Mouse (Mus musculus) limb, embryonic 10.5 days (tissue): ENCODE data around the gene Cpt1a. TPM values are rescaled to one million over a fixed set of nuclear protein-coding genes. Genes with fewer than 3 reads are reported as not detected.

Experiments
- DNase-seq: peaks from one replicate; pipeline ENCODE4 v3.0.0-alpha.2; 2017; ENCODE audit warnings: low spot score
- H3K27ac ChIP-seq: fragments of 300-500 bp; sonication (generic); 2 replicates; pipeline ENCODE4 v1.5.1; 2016; ENCODE audit warnings: mild to moderate bottlenecking
- H3K27me3 ChIP-seq: fragments of 300-500 bp; sonication (generic); 2 replicates; pipeline ENCODE4 v1.6.1; 2016; ENCODE audit warnings: low read depth, mild to moderate bottlenecking; ENCODE audit not compliant: poor library complexity, severe bottlenecking
- H3K36me3 ChIP-seq: fragments of 300-500 bp; sonication (generic); 2 replicates; pipeline ENCODE4 v1.6.1; 2016; ENCODE audit warnings: mild to moderate bottlenecking, moderate library complexity
- H3K4me1 ChIP-seq: fragments of 300-500 bp; sonication (generic); 2 replicates; pipeline ENCODE4 v1.6.1; 2016
- H3K4me3 ChIP-seq: fragments of 300-500 bp; sonication (generic); 2 replicates; pipeline ENCODE4 v1.5.1; 2016; ENCODE audit warnings: mild to moderate bottlenecking, moderate library complexity
- H3K9me3 ChIP-seq: fragments of 300-500 bp; sonication (generic); replicated peaks from 2 replicates; pipeline ENCODE4 v1.6.1; 2016; ENCODE audit warnings: mild to moderate bottlenecking
- WGBS: fragments of 180-500 bp; shearing (Covaris S2); methylation state at CpG from one replicate; pipeline ENCODE4 v1.1.7; 2016; 5-methylcytosine and 5-hydroxymethylcytosine counted together
- polyA plus RNA-seq: library from polyadenylated mRNA; unstranded; fragments of >200 nt; fragmentation: Nextera tagmentation; extraction: Ambion mirVana; gene quantifications from 2 replicates; pipeline ENCODE4 v1.2.1, GENCODE M21; 2016

The Cpt1a gene
- polyA plus RNA-seq, 1 experiment from 2014 or later: 8.2 TPM

DNA sequence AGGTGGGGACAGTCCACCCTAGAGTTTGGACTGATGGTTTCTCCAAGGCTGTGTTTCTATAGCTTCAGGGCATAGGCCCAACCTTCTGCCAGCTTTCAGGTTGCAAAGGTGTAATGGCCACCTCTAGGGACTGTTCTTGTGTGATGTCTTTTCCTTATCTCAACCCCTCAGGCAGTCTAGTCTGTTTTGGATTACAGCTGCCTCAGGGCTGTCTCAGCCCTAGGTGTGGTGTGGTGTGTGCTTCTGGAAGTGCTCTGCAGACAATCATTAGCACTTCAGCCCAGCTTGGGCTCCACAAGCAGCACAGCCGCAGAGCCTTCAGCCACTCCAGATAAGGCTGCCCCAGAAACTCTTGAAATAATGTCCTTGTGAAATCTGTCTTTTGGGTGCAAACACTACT, 70.2 kb downstream of the Cpt1a start:
- no peaks in the 10 kb centered on the region for H3K36me3 ChIP-seq
- WGBS: 35% methylated on average over 1 of the region's 1 CpGs
- no peak for DNase-seq

DNA sequence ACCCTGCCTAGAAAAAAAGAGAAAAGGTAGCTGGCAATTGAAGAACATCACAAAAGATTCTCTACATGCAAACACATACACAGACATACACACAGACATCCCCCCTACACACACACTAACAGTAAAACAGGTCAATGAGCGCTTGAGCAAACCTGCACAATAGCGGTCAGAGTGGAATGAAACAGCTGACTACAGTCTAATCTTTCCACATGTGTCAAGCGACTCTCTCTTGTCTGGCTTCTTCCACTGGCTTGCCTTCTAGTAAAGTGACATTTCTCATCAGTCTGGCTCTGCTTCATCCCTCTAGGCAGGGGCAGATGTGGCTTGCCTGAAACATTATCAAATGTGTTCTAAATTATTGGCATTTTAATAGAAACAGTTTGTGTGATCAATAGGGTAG, 72.1 kb downstream of the Cpt1a start:
- Histone ChIP-seq H3K9me3 (0 out of 2 replicates have a peak, but pooled peaks cover 4% of the 10 kb centered on the region), H3K36me3 (no peaks in the 10 kb centered on the region), H3K4me3 (no peak overlapping the region), H3K4me1 (peaks cover 2% of the 10 kb centered on the region), H3K27me3 (no peaks in the 10 kb centered on the region), H3K27ac (no peak overlapping the region)
- WGBS: 84% methylated on average over 3 of the region's 3 CpGs
- no peak for DNase-seq

More for the DNA sequence above, 70.2 kb downstream of the Cpt1a start:
- no peak overlapping the region for H3K27ac ChIP-seq
- H3K4me1 ChIP-seq: peaks cover 9% of the 10 kb centered on the region
- H3K27me3 ChIP-seq: no peaks in the 10 kb centered on the region
- 0 out of 2 replicates have a peak, but pooled peaks cover 4% of the 10 kb centered on the region for H3K9me3 ChIP-seq
- H3K4me3 ChIP-seq: no peak overlapping the region

DNA sequence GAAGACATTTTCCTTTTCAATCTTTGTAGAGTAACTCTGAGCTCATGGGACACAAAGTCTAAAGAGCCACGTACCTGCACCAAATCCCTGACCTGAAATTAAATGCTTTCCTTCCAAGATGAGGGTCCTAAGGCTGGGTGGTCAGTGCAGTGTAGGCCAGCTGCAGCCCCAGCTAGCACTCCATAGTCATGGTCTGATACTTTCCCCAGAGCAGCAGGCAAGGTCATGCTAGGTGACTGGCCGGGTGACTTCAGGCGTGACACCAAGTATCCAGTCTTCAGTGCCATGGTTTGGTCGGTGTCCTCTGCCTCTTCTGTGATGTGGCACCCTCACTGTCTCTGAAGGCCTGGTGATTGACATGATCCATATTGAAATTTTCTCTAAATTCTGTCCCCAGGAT, 77.9 kb downstream of the Cpt1a start:
- no peak overlapping the region for H3K27ac ChIP-seq
- WGBS: 85% methylated on average over 4 of the region's 4 CpGs
- no peaks in the 10 kb centered on the region for H3K4me1 ChIP-seq
- DNase-seq: no peak
- no peaks in the 10 kb centered on the region for H3K36me3 ChIP-seq
- no peak overlapping the region for H3K4me3 ChIP-seq
- no peaks in the 10 kb centered on the region for H3K27me3 ChIP-seq
- H3K9me3 ChIP-seq: no peaks in the 10 kb centered on the region

DNA sequence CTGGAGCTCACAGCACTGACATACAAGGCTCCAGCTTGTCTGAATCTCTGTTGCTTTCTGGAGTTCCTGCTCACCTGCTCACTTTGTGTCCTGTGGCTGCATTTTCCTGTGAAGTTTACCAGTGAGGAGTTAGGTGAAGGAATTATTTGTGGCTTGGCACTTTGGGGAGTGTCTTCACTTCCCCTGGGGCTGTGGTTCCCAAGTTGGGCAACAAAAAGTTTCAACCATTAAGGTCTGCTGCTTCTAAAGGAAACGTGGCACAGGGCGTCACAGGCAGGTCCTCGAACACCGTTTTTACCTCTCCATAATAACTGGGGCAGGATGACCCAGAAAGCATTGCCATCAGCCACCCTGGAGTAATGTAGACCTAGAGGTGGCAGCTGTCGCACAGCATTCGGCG, 79.4 kb downstream of the Cpt1a start:
- Histone ChIP-seq H3K36me3 (no peaks in the 10 kb centered on the region), H3K9me3 (no peaks in the 10 kb centered on the region), H3K27me3 (no peaks in the 10 kb centered on the region), H3K27ac (no peak overlapping the region), H3K4me1 (no peaks in the 10 kb centered on the region), H3K4me3 (no peak overlapping the region)
- WGBS: 94% methylated on average over 7 of the region's 7 CpGs
- no peak for DNase-seq

DNA sequence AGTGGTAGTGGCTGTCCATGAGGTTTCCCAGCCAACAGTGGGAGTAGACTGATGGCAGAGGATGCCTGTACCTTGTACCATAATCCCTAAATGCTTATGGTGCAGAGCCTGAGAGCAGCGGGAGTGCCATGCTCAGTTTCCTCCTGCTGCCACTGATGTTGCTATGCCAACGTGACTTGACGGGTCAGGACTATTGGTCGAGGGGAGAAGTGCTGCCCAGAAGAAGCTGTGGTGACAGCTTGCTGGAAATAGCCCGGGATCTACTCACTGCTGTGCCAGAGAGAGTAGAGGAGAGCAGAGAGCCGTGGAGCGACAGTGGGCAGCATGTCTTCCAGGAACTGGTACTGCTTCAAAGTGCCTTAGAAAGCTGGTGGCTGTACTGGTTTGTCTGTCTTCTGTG, 79.8 kb downstream of the Cpt1a start:
- Histone ChIP-seq H3K9me3 (no peaks in the 10 kb centered on the region), H3K27me3 (no peaks in the 10 kb centered on the region), H3K4me3 (no peak overlapping the region), H3K27ac (no peak overlapping the region), H3K36me3 (no peaks in the 10 kb centered on the region), H3K4me1 (no peaks in the 10 kb centered on the region)
- DNase-seq: no peak
- WGBS: 66% methylated on average over 7 of the region's 7 CpGs

DNA sequence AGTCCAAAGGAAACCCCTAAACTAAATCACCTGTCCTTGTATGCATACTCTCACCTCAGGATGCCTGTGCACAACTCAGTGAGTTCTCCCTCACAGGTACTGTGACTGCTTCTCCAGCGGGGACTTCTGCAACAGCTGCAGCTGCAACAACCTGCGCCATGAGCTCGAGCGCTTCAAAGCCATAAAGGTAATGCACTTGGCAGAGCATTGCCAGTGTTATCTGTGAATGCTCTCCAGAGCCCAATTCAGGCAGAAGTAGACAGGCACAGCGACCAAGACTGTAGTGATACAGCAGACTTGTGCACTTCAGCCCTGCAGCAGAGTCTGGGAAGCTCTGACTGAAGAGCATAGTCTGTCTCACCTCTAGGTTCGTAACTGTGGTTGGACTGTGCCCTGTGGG, 80.3 kb downstream of the Cpt1a start:
- Histone ChIP-seq H3K27ac (no peak overlapping the region), H3K36me3 (no peaks in the 10 kb centered on the region), H3K4me3 (no peak overlapping the region), H3K27me3 (no peaks in the 10 kb centered on the region), H3K9me3 (no peaks in the 10 kb centered on the region), H3K4me1 (no peaks in the 10 kb centered on the region)
- WGBS: 88% methylated on average over 6 of the region's 6 CpGs
- DNase-seq: no peak

DNA sequence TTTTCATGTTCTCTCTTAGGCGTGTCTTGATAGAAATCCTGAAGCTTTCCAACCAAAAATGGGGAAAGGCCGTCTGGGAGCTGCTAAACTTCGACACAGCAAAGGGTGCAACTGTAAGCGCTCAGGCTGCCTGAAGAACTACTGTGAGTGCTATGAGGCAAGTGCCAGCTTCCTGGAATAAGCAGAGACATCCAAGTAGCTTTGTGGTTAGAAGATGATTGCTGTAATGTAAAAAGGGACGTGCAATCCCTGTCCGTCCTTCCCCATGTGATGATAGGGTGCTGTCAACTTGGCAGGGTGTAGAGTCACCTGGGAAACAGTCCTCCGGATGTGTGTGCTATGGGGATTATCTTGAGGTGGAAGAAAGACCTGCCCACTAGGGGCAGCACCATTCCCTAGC, 81.9 kb downstream of the Cpt1a start:
- no peak for DNase-seq
- WGBS: 83% methylated on average over 7 of the region's 7 CpGs
- H3K27me3 ChIP-seq: no peaks in the 10 kb centered on the region
- H3K9me3 ChIP-seq: no peaks in the 10 kb centered on the region
- H3K4me3 ChIP-seq: no peak overlapping the region
- H3K27ac ChIP-seq: no peak overlapping the region
- H3K4me1 ChIP-seq: no peaks in the 10 kb centered on the region
- H3K36me3 ChIP-seq: no peaks in the 10 kb centered on the region

DNA sequence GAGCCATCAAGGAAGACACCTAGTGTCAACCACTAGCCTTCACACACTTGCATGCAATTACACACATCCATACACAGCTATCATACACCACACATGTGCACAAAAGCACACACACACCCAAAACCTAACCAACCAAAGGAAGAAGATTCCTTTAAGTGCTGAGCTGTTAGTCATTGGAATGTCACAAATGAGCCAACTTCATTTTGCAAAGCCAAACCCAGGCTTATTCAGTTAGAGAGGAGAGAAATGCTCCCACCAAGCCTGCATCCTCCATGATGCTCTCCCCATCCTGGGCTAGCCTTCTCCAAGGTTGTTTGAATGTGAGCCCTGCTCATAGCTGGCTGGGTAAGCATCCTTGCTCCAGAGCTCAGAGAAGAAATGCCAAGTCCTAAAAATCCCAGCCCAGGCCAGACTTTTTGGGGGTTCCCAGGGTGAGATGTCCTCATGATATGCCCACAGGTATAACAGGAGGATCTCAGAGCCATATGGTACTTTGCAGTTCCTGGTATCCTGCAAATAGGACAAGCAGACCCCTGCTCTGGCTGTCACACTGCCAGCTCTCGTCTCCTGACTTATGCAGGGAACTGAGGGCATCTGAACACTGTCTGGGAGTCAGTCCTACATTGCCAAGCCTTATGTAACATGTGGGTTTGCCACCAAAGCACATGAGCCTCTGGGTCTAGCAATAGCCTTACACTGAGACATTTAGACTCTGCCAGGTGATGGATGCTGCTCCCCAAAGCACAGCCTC, 83.6 kb downstream of the Cpt1a start:
- no peaks in the 10 kb centered on the region for H3K9me3 ChIP-seq
- no peaks in the 10 kb centered on the region for H3K27me3 ChIP-seq
- no peak for DNase-seq
- no peaks in the 10 kb centered on the region for H3K36me3 ChIP-seq
- WGBS: 65% methylated on average over 1 of the region's 1 CpGs
- no peak overlapping the region for H3K27ac ChIP-seq
- no peaks in the 10 kb centered on the region for H3K4me1 ChIP-seq
- no peak overlapping the region for H3K4me3 ChIP-seq

DNA sequence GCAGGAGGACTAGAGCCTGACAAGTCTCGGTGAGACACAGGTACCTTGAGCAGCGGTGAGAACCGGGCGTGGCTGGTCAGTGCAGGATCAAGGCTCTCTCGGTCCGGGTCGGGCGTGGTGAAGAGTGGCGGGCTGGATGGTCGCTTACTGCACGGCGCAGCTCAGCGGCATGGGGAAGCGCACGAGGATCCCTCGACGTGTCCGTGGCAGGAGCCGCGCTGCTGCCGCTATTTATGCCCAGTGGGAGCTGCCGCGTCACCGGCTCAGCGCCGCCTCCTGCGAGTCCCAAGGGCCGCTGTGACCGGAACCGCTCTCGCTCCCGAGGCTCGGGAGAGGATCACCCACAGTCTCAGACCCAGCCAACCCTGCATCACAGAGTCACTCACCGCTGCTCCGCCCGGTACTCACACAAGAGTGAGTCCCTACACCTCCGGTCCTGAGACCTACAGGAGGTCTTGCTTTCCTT, 92.2 kb downstream of the Cpt1a start, which contains the start of gene Gal:
Gene Gal, minus strand, starts transcription at position 277 of the 466 bp plus-strand sequence.
- Histone ChIP-seq H3K27me3 (peaks cover 54% of the 10 kb centered on the region), H3K4me1 (peaks cover 9% of the 10 kb centered on the region), H3K4me3 (peak within 1 kb of the TSS; percentile 47), H3K27ac (no peak within 1 kb of the TSS), H3K36me3 (no peaks in the 10 kb centered on the region), H3K9me3 (no peaks in the 10 kb centered on the region)
- DNase-seq: peak; percentile 49
- WGBS: 2% methylated on average over 37 of the region's 37 CpGs

DNA sequence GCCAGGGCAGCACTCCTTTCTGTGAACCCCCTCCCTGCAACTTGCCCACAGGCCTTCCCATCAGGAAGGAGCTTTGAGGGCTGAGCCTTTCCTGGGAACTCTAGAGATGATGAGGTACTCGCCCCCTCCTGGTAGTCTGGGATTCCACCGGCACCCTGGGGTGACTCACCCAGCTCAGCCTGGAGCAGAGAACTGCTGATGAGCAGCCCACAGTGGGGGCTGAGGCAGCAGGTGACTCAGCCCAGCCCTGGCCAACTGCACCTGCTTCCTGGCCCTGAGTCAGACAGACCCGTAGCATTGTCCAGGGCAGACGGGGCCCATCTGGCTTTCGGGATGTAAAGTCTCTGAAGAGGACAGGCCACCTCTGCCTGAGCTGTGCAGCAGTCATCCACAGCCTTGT, 97.1 kb downstream of the Cpt1a start:
- WGBS: 65% methylated on average over 5 of the region's 5 CpGs
- no peaks in the 10 kb centered on the region for H3K9me3 ChIP-seq
- peaks cover 6% of the 10 kb centered on the region for H3K4me1 ChIP-seq
- H3K36me3 ChIP-seq: no peaks in the 10 kb centered on the region
- H3K27me3 ChIP-seq: peaks cover 26% of the 10 kb centered on the region
- H3K27ac ChIP-seq: no peak overlapping the region
- no peak for DNase-seq
- no peak overlapping the region for H3K4me3 ChIP-seq

DNA sequence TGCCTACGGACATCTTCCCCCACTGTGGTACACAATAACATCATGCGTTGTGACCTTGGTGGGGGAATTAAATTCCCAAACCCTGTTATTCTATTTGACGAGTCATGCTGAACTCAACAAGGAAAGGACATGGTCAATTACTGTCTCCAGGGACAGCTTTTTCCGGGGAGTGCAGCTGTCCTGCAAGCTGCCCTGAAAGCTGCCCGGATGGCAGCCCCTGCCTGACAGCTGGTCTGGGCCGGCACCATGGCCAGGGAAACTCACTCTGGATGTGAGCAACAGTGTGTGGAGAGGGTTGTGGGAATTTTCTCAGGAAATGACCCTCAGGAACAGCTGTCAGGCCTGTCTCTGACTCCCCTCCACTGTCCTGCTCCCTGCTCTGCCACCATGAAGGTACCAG, 100.4 kb downstream of the Cpt1a start:
- DNase-seq: no peak
- Histone ChIP-seq H3K4me1 (no peaks in the 10 kb centered on the region; the same call in 1 of the 2 replicates), H3K27ac (no peak overlapping the region), H3K4me3 (no peak overlapping the region), H3K27me3 (no peaks in the 10 kb centered on the region), H3K9me3 (no peaks in the 10 kb centered on the region), H3K36me3 (no peaks in the 10 kb centered on the region)
- WGBS: 72% methylated on average over 6 of the region's 6 CpGs

DNA sequence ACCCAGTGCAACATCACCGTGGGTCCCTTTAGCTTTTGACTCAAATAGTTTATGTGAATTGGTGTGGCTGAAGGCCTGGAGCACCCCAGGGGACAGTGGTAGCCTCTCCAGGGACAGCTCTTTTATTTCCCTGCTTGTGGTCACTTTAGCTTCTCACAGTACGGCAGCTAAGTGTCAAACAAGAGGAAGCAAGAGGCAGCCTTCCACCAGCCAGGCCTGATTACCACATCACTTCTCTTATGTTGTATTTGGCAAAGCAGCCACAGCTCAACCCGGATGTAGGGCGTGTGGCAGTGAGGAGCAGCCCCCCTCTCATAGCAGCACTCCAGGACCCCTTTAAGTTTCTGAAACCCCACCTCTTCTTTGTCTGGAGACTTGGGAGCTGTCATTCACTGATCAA, 100.8 kb downstream of the Cpt1a start:
- no peaks in the 10 kb centered on the region; the same call in 1 of the 2 replicates for H3K4me1 ChIP-seq
- H3K4me3 ChIP-seq: no peak overlapping the region
- H3K36me3 ChIP-seq: no peaks in the 10 kb centered on the region
- DNase-seq: no peak
- WGBS: 49% methylated on average over 4 of the region's 4 CpGs
- no peaks in the 10 kb centered on the region for H3K27me3 ChIP-seq
- H3K27ac ChIP-seq: no peak overlapping the region
- no peaks in the 10 kb centered on the region for H3K9me3 ChIP-seq

DNA sequence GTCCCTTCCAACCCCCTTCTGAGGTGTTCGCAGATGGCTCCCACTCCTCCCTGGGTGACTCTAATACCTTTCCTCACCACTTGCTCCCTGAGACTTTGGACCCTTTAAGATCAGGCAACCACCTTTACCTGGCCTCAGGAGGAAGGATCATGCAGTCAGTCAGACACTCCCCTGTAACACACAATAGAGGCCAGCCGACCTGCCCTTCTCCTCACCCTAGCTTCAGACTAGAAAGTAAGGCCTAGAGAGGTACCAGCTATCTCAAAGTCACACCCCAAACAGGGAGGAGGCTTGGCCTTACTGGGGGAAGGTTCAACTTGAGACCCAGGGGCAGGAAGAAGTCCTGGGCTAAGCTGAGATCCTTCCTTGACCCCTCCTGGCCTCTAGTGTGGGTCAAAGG, 102.1 kb downstream of the Cpt1a start:
- Histone ChIP-seq H3K4me1 (no peaks in the 10 kb centered on the region; the same call in 1 of the 2 replicates), H3K36me3 (no peaks in the 10 kb centered on the region), H3K9me3 (no peaks in the 10 kb centered on the region), H3K27me3 (no peaks in the 10 kb centered on the region), H3K4me3 (no peak overlapping the region), H3K27ac (no peak overlapping the region)
- 53% methylated on average over 2 of the region's 2 CpGs for WGBS
- no peak for DNase-seq
